Mouse (Mus musculus) heart, embryonic 14.5 days (tissue): ENCODE data around the gene Irx5. TPM values are rescaled to one million over a fixed set of nuclear protein-coding genes. Genes with fewer than 3 reads are reported as not detected.

ENCODE experiments used
- ATAC-seq: fragments of 200-750 bp; cut with Nextera tagmentation; 2 replicates; pipeline ENCODE4 v1.8.0; 2017; ENCODE audit warnings: low read depth, moderate TSS enrichment; ENCODE audit not compliant: insufficient number of reproducible peaks, insufficient read depth, low FRiP score
- H3K27ac ChIP-seq, 2 experiments: fragments of 200-500 bp in 1 of 2; fragments of 300-500 bp in 1 of 2; sonication (generic) in 1 of 2; replicated peaks in 1 of 2; 2 replicates each; pipeline ENCODE4 v1.5.1; 2012 to 2014; ENCODE audit warnings: low read depth in 2 of 2, low read length in 2 of 2, control low read depth in 1 of 2, mild to moderate bottlenecking in 1 of 2, mixed read lengths in 1 of 2; ENCODE audit not compliant: control insufficient read depth in 1 of 2, insufficient read depth in 1 of 2
- H3K27me3 ChIP-seq: fragments of 300-500 bp; sonication (generic); 2 replicates; pipeline ENCODE4 v1.6.1; 2014; ENCODE audit warnings: mild to moderate bottlenecking, low read length, control low read depth; ENCODE audit not compliant: control insufficient read depth, insufficient read depth
- H3K36me3 ChIP-seq: fragments of 300-500 bp; sonication (generic); 2 replicates; pipeline ENCODE4 v1.6.1; 2014; ENCODE audit warnings: mild to moderate bottlenecking, control low read depth, low read length, mixed read lengths; ENCODE audit not compliant: control insufficient read depth, insufficient read depth
- H3K4me1 ChIP-seq, 2 experiments: fragments of 200-500 bp in 1 of 2; fragments of 300-500 bp in 1 of 2; sonication (generic) in 1 of 2; 2 replicates each; pipeline ENCODE4 v1.6.1; 2012 to 2014; ENCODE audit warnings: low read length in 2 of 2, control low read depth in 1 of 2, mixed read lengths in 1 of 2; ENCODE audit not compliant: control insufficient read depth in 2 of 2, insufficient read depth in 2 of 2
- H3K4me2 ChIP-seq: fragments of 300-500 bp; sonication (generic); 2 replicates; pipeline ENCODE4 v1.6.1; 2014; ENCODE audit warnings: mild to moderate bottlenecking, low read length
- H3K4me3 ChIP-seq, 2 experiments: fragments of 200-500 bp in 1 of 2; fragments of 300-500 bp in 1 of 2; sonication (generic) in 1 of 2; 2 replicates each; pipeline ENCODE4 v1.5.1; 2012 to 2014; ENCODE audit warnings: low read length in 2 of 2, mild to moderate bottlenecking in 2 of 2, control low read depth in 1 of 2, low read depth in 1 of 2, moderate library complexity in 1 of 2; ENCODE audit not compliant: control insufficient read depth in 1 of 2, insufficient read depth in 1 of 2
- H3K9ac ChIP-seq: fragments of 300-500 bp; sonication (generic); 2 replicates; pipeline ENCODE4 v1.6.1; 2014; ENCODE audit warnings: mild to moderate bottlenecking, low read length
- H3K9me3 ChIP-seq: fragments of 300-500 bp; sonication (generic); 2 replicates; pipeline ENCODE4 v1.6.1; 2016; ENCODE audit warnings: low read length, control low read depth; ENCODE audit not compliant: control insufficient read depth
- WGBS: fragments of 180-500 bp; shearing (Covaris S2); extraction: QIAGEN DNeasy Blood & Tissue Kit; methylation state at CpG from one replicate; pipeline ENCODE4 v1.1.7; 2014; 5-methylcytosine and 5-hydroxymethylcytosine counted together
- polyA plus RNA-seq: library from polyadenylated mRNA; unstranded; fragments of >200 nt; fragmentation: Nextera tagmentation; extraction: Ambion mirVana; gene quantifications from 2 replicates; pipeline ENCODE4 v1.2.1, GENCODE M21; 2014

The Irx5 gene
- polyA plus RNA-seq, 1 experiment from 2014 or later: 11.5 TPM

DNA sequence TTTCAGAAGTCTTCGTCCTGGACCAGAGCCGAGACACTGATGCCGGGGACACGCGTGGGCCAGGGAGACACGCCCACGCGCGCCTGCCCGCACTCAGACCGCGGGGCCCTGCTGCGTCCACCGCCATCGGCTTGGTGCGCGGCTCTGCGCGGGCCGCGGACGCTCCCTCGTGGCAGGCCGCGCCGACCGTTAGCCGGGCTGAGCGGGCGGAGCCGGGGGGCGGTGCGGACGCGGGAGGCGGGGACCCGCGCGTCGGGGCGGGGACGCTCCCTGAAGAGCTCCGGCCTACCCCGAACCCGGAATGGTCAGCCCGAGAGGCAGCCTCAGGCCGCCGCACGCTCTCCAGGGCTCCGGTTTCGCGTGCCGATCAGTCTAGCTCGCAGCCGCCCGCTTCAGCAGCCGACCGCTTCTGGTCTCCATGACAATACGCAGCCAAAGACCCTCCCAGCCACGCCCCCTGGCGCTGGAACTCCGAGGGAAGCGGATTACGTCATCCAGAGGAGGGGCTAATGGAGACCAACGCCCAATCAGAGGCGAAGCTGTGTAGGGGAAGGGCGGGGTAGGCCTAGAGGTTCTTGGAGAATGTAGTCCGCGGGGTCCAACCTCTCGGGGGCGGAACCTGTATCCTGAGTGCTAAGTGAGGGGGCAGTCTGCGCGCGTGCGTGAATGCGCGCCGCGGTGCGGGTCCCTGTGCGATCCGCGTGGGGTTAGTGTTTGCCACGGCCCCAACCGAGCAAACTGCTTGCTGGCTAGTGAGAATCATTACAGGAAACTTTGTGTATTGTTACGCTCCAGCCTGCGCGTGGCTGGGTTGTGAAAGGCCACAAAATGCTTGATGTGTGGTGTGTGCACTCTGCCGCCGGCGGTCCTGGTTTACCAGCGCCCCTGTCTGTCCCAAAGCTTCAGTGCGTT, 1.5 kb upstream of the Irx5 start:
- Histone ChIP-seq H3K4me3 (peak overlapping the region; percentile 63 to 74), H3K4me1 (peaks cover 5 to 26% of the 10 kb centered on the region in 2 experiments; a peak in 3 of 4 replicates), H3K9me3 (no peaks in the 10 kb centered on the region), H3K9ac (peak overlapping the region; percentile 82), H3K4me2 (peak overlapping the region; percentile 91), H3K36me3 (no peaks in the 10 kb centered on the region), H3K27me3 (peaks cover 4% of the 10 kb centered on the region; the same call in 1 of the 2 replicates), H3K27ac (peak overlapping the region; percentile 81 to 93)
- under 1% methylated on average over 92 of the region's 93 CpGs for WGBS
- ATAC-seq: peak; percentile 95

DNA sequence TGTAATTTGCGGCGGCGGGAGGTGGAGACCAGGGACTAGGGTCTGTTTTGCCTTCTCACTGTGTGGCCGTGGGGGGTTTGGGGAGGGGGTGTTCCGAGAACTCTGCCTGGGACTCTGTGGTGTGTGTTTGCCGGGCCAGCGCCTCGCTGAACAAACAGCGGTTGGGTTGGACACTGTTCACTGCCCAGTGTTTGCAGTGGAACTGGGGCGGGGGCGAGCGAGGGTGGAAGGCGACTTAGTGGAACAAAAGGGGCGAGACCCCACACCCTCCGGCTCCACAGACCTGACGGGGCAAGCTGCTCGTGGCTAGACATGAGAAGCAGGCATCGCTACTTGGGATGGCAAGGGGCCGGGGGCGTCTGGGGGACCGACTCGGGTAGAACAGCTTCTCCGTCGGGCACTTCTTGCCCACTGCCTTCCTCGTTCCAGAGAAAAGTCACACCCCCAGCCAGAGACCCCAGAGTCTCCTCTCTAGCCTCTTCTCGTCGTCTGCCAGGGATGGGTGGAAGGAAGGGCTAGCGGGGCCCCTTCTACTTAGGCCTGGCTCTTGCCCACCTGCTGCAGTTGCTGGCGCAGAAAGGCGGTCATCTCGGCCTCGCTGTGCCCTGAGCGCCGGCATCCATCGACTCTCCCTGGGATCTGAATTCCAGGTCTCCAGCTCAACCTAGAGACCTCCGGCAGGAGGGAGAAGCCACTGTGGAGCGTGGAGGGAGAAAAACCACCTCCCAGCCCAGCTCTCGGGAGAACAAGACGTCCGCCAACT, 631 bp upstream of the Irx5 start:
- no peaks in the 10 kb centered on the region for H3K36me3 ChIP-seq
- peak overlapping the region; percentile 91 for H3K4me2 ChIP-seq
- peaks cover 5 to 26% of the 10 kb centered on the region in 2 experiments; a peak in 3 of 4 replicates for H3K4me1 ChIP-seq
- peak overlapping the region; percentile 81 to 93 for H3K27ac ChIP-seq
- H3K9ac ChIP-seq: peak overlapping the region; percentile 82
- no peaks in the 10 kb centered on the region for H3K9me3 ChIP-seq
- peaks cover 9% of the 10 kb centered on the region for H3K27me3 ChIP-seq
- under 1% methylated on average over 40 of the region's 40 CpGs for WGBS
- peak overlapping the region; percentile 63 to 74 for H3K4me3 ChIP-seq
- no peak for ATAC-seq

DNA sequence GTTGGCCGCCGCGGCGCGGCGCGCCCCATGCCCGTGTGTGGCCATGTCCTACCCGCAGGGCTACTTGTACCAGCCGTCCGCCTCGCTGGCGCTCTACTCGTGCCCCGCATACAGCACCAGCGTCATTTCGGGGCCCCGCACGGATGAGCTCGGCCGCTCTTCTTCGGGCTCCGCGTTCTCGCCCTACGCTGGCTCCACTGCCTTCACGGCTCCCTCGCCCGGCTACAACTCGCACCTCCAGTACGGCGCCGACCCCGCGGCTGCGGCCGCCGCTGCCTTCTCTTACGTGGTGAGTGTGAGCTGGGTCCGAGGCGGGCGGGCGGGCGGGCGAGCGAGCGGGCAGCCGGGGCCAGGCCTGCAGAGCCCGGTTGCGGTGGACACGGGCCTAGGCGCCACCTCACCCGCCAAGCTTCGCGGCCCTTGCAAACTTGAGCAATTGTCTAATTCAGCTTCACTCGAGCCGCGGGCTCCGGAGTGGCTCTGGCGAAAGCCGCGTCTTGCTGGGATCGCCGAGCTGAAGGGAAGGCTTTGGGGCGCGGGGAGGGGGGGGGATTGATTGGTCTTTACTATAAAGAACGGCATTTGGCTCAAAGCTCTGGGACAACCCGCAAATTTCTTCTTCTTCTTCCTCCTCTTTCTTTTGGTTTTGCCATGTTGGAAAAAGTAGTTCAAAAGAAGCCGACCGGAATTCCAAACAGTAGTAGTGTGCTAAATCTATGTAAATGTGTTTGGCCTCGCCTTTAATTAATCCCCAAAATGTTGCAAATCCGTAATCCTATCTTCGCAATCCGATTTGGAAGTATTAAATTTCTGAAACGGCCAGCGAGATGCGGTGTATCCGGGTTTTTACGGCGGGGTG, 945 bp downstream of the Irx5 start:
- Histone ChIP-seq H3K4me2 (peak overlapping the region; percentile 91), H3K4me1 (peaks cover 5 to 24% of the 10 kb centered on the region in 2 experiments; a peak in 3 of 4 replicates), H3K27ac (peak overlapping the region; percentile 82 to 93), H3K9ac (peak overlapping the region; percentile 89), H3K9me3 (no peaks in the 10 kb centered on the region), H3K4me3 (peak overlapping the region; percentile 63 to 74), H3K27me3 (peaks cover 21% of the 10 kb centered on the region), H3K36me3 (no peaks in the 10 kb centered on the region)
- under 1% methylated on average over 68 of the region's 80 CpGs for WGBS
- ATAC-seq: no peak

DNA sequence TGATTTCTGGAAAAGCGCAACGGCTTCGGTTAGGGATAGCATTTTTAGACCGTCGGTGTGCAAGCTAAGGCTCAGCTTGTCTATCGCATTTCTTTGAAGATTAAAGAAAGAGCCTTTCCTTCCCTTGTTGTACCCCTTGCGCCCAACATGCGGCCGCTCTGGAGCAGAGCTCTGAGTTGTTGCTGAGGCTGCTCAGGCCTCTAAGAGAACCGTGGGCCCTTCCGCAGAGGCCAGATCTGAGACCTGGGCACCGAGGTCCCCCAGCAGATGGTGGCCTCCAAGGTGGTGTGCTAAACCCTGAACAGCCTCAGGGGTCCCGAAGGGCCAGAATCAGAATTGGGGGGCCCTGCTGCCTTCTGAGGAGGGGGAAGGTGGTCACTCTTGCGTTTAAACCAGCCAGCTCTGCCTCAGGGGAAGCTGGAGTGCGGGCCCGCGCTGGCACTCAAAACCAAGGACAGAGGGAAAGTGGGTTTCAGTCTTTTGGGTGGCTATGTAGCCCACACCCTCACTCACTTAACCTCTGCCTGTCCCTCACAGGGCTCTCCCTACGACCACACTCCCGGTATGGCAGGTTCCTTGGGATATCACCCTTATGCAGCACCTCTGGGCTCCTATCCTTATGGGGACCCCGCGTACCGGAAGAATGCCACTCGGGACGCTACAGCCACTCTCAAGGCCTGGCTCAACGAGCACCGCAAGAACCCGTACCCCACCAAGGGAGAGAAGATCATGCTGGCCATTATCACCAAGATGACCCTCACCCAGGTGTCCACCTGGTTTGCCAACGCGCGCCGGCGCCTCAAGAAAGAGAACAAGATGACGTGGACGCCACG, 1.8 kb downstream of the Irx5 start:
- Histone ChIP-seq H3K27ac (peak overlapping the region; percentile 25 to 46), H3K27me3 (peaks cover 28% of the 10 kb centered on the region), H3K4me1 (peaks cover 5 to 16% of the 10 kb centered on the region in 2 experiments; a peak in 3 of 4 replicates), H3K4me3 (peak overlapping the region; percentile 63 to 74), H3K9ac (peak overlapping the region; percentile 89), H3K9me3 (no peaks in the 10 kb centered on the region), H3K36me3 (no peaks in the 10 kb centered on the region), H3K4me2 (peak overlapping the region; percentile 91)
- no peak for ATAC-seq
- WGBS: 3% methylated on average over 35 of the region's 35 CpGs

DNA sequence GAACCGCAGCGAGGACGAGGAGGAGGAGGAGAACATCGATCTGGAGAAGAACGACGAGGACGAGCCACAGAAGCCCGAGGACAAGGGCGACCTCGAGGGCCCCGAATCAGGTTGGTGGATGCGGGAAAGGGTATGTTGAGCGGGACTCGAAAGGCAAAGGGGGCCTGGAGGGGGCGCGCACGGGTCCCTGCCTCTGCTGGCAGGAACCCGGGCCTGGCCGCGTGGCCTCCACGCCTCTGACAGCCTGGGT, 2.3 kb downstream of the Irx5 start:
- Histone ChIP-seq H3K27ac (peak overlapping the region in 1 of 2 experiments; percentile 25; a peak in 1 of 4 replicates), H3K4me1 (peaks cover 5 to 16% of the 10 kb centered on the region in 2 experiments; a peak in 3 of 4 replicates)
- no peak for ATAC-seq

DNA sequence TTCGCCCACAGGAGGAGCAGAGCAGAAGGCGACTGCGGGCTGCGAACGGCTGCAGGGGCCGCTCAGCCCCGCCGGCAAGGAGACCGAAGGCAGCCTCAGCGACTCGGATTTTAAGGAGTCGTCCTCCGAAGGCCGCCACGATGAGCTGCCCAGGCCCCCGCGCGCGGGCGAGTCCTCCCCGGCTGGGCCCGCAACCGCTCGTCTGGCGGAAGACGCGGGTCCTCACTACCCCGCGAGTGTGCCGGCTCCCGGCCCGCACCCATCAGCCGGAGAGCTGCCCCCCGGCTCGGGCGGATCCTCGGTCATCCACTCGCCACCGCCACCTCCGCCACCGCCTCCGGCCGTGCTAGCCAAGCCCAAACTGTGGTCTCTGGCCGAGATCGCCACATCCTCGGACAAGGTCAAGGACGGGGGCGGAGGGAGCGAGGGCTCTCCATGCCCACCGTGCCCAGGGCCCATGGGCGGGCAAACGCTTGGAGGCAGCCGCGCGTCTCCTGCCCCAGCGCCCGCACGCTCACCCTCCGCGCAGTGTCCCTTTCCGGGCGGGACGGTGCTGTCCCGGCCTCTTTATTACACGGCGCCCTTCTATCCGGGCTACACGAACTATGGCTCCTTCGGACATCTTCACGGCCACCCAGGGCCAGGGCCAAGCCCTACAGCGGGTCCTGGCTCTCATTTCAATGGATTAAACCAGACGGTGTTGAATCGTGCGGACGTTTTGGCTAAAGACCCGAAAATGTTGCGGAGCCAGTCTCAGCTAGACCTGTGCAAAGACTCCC, 2.8 kb downstream of the Irx5 start:
- H3K36me3 ChIP-seq: no peaks in the 10 kb centered on the region
- H3K27me3 ChIP-seq: peaks cover 38% of the 10 kb centered on the region
- peaks cover 5 to 18% of the 10 kb centered on the region in 2 experiments; a peak in 3 of 4 replicates for H3K4me1 ChIP-seq
- 8% methylated on average over 76 of the region's 77 CpGs for WGBS
- no peaks in the 10 kb centered on the region for H3K9me3 ChIP-seq
- H3K4me2 ChIP-seq: peak overlapping the region; percentile 91
- H3K4me3 ChIP-seq: peak overlapping the region; percentile 63 to 74
- H3K9ac ChIP-seq: peak overlapping the region; percentile 89
- no peak for ATAC-seq
- H3K27ac ChIP-seq: peak overlapping the region in 1 of 2 experiments; percentile 25; a peak in 3 of 4 replicates

More for the DNA sequence above, 2.3 kb downstream of the Irx5 start:
- H3K9ac ChIP-seq: peak overlapping the region; percentile 89
- peaks cover 33% of the 10 kb centered on the region for H3K27me3 ChIP-seq
- WGBS: 3% methylated on average over 21 of the region's 21 CpGs
- H3K4me3 ChIP-seq: peak overlapping the region; percentile 63 to 74
- no peaks in the 10 kb centered on the region for H3K36me3 ChIP-seq
- peak overlapping the region; percentile 91 for H3K4me2 ChIP-seq
- no peaks in the 10 kb centered on the region for H3K9me3 ChIP-seq
